Mouse (Mus musculus) yolk sac, embryonic 10.5 days (tissue): ENCODE results near the gene Zfp207.
"Not testable (repeated sequence)": the region's sequence is repeated elsewhere in the genome, so short reads cannot be mapped to it uniquely, and the experiment has no call there.

Experiments used
- DNase-seq: peaks from one replicate; pipeline ENCODE4 v3.0.0-alpha.2; 2017; ENCODE audit warnings: low spot score

The Zfp207 gene

GRCm38 (mm10) chr11:80383019-80383625, at the start of gene Zfp207:
Gene Zfp207 (plus strand): TSS chr11:80383279.
- peak; percentile 95 for DNase-seq

GRCm38 (mm10) chr11:80335609-80336350, 47.3 kb upstream of the Zfp207 start:
- peak; percentile 12 for DNase-seq

- DNase-seq = no peak
Measured at GRCm38 (mm10) chr11:80336351-80336730, 46.7 kb upstream of the Zfp207 start.

- DNase-seq = no peak
Measured at GRCm38 (mm10) chr11:80342482-80342881, 40.6 kb upstream of the Zfp207 start.

GRCm38 (mm10) chr11:80351832-80352430, 31.1 kb upstream of the Zfp207 start:
- DNase-seq = peak; percentile 33

- DNase-seq = no peak
Measured at GRCm38 (mm10) chr11:80354832-80355231, 28.2 kb upstream of the Zfp207 start.

- DNase-seq = no peak
Measured at GRCm38 (mm10) chr11:80368949-80369348, 14.1 kb upstream of the Zfp207 start.

- no peak for DNase-seq
Measured at GRCm38 (mm10) chr11:80376651-80377050, 6.4 kb upstream of the Zfp207 start.

- DNase-seq = peak; percentile 71
Measured at GRCm38 (mm10) chr11:80377712-80378451, 5.2 kb upstream of the Zfp207 start, which contains the start of gene 5730455P16Rik. Gene 5730455P16Rik (minus strand): TSS chr11:80378034.

- DNase-seq = not testable (repeated sequence)
Measured at GRCm38 (mm10) chr11:80378452-80379068, 4.5 kb upstream of the Zfp207 start.

- DNase-seq = not testable (repeated sequence)
Measured at GRCm38 (mm10) chr11:80379184-80379583, 3.9 kb upstream of the Zfp207 start.

GRCm38 (mm10) chr11:80382626-80383018, 457 bp upstream of the Zfp207 start:
- no peak for DNase-seq

- no peak for DNase-seq
Measured at GRCm38 (mm10) chr11:80383626-80384046, 557 bp downstream of the Zfp207 start.

- no peak for DNase-seq
Measured at GRCm38 (mm10) chr11:80384461-80384860, 1.4 kb downstream of the Zfp207 start.

GRCm38 (mm10) chr11:80385055-80385454, 2.0 kb downstream of the Zfp207 start:
- no peak for DNase-seq

GRCm38 (mm10) chr11:80386790-80387189, 3.7 kb downstream of the Zfp207 start:
- no peak for DNase-seq

- no peak for DNase-seq
Measured at GRCm38 (mm10) chr11:80389885-80390284, 6.8 kb downstream of the Zfp207 start.

- no peak for DNase-seq
Measured at GRCm38 (mm10) chr11:80391407-80392120, 8.5 kb downstream of the Zfp207 start.

- DNase-seq = no peak
Measured at GRCm38 (mm10) chr11:80395930-80396329, 12.9 kb downstream of the Zfp207 start.

- DNase-seq = no peak
Measured at GRCm38 (mm10) chr11:80396617-80397016, 13.5 kb downstream of the Zfp207 start.

GRCm38 (mm10) chr11:80407878-80408277, 24.8 kb downstream of the Zfp207 start:
- DNase-seq = not testable (repeated sequence)
